Mouse (Mus musculus) neural tube, embryonic 15.5 days (tissue): ENCODE results near the gene Psme2b. TPM values are rescaled to one million over a fixed set of nuclear protein-coding genes. Genes with fewer than 3 reads are reported as not detected.
"Not testable (repeated sequence)": the region's sequence is repeated elsewhere in the genome, so short reads cannot be mapped to it uniquely, and the experiment has no call there.

ENCODE experiments used
- ATAC-seq: fragments of 200-750 bp; cut with Nextera tagmentation; 2 replicates; pipeline ENCODE4 v1.8.0; 2017; ENCODE audit warnings: mild to moderate bottlenecking, moderate TSS enrichment, moderate library complexity; ENCODE audit not compliant: low FRiP score
- H3K27ac ChIP-seq: fragments of 300-500 bp; sonication (generic); replicated peaks from 2 replicates; pipeline ENCODE4 v1.5.1; 2015; ENCODE audit warnings: mild to moderate bottlenecking, inconsistent platforms
- H3K27me3 ChIP-seq: fragments of 300-500 bp; sonication (generic); replicated peaks from 2 replicates; pipeline ENCODE4 v1.6.1; 2015; ENCODE audit warnings: inconsistent platforms
- H3K36me3 ChIP-seq: fragments of 300-500 bp; sonication (generic); 2 replicates; pipeline ENCODE4 v1.6.1; 2015; ENCODE audit warnings: inconsistent platforms
- H3K4me1 ChIP-seq: fragments of 300-500 bp; sonication (generic); 2 replicates; pipeline ENCODE4 v1.6.1; 2015; ENCODE audit warnings: inconsistent platforms
- H3K4me2 ChIP-seq: fragments of 300-500 bp; sonication (generic); 2 replicates; pipeline ENCODE4 v1.6.1; 2015; ENCODE audit warnings: inconsistent platforms, mild to moderate bottlenecking, moderate library complexity
- H3K4me3 ChIP-seq: fragments of 300-500 bp; sonication (generic); replicated peaks from 2 replicates; pipeline ENCODE4 v1.5.1; 2015; ENCODE audit warnings: mild to moderate bottlenecking, inconsistent platforms
- H3K9ac ChIP-seq: fragments of 300-500 bp; sonication (generic); replicated peaks from 2 replicates; pipeline ENCODE4 v1.6.1; 2015; ENCODE audit warnings: mild to moderate bottlenecking, inconsistent platforms
- H3K9me3 ChIP-seq: fragments of 300-500 bp; sonication (generic); replicated peaks from 2 replicates; pipeline ENCODE4 v1.6.1; 2016; ENCODE audit warnings: inconsistent platforms
- WGBS: fragments of 180-500 bp; shearing (Covaris S2); methylation state at CpG from one replicate; pipeline ENCODE4 v1.1.7; 2015; ENCODE audit warnings: mixed read lengths; 5-methylcytosine and 5-hydroxymethylcytosine counted together
- polyA plus RNA-seq: library from polyadenylated mRNA; unstranded; fragments of >200 nt; fragmentation: Nextera tagmentation; extraction: Ambion mirVana; gene quantifications from 2 replicates; pipeline ENCODE4 v1.2.1, GENCODE M21; 2015

Psme2b gene
- 2.2 and 3.4 TPM in 2 replicates for polyA plus RNA-seq

GRCm38 (mm10) chr11:48946090-48946489 is at the start of gene Psme2b:
Gene Psme2b, minus strand, starts transcription at chr11:48946190.
- not testable (repeated sequence) for H3K27me3 ChIP-seq, H3K4me1 ChIP-seq, H3K9ac ChIP-seq, ATAC-seq, H3K9me3 ChIP-seq, H3K4me3 ChIP-seq, H3K27ac ChIP-seq, H3K36me3 ChIP-seq, H3K4me2 ChIP-seq
- 95% methylated on average over 6 of the region's 6 CpGs for WGBS

- not testable (repeated sequence) for H3K4me2 ChIP-seq, H3K36me3 ChIP-seq, ATAC-seq, H3K4me1 ChIP-seq, H3K4me3 ChIP-seq, H3K27ac ChIP-seq, H3K9ac ChIP-seq, H3K27me3 ChIP-seq, H3K9me3 ChIP-seq
- 73% methylated on average over 2 of the region's 2 CpGs for WGBS
These were observed 48.0 kb upstream of the Psme2b start, which contains the start of gene Tgtp1 for GRCm38 (mm10) chr11:48994018-48994417. Gene Tgtp1, minus strand, starts transcription at chr11:48994172.

GRCm38 (mm10) chr11:48993296-48993695 is 47.3 kb upstream of the Psme2b start:
- not testable (repeated sequence) for H3K36me3 ChIP-seq, H3K4me2 ChIP-seq, H3K4me3 ChIP-seq, H3K27me3 ChIP-seq, H3K9me3 ChIP-seq, H3K9ac ChIP-seq, ATAC-seq, H3K27ac ChIP-seq, H3K4me1 ChIP-seq
- WGBS: 55% methylated on average over 10 of the region's 10 CpGs

GRCm38 (mm10) chr11:48991740-48992520 is 45.9 kb upstream of the Psme2b start, which contains the start of gene Gm12185:
Gene Gm12185, minus strand, starts transcription at chr11:48992226.
- H3K27ac ChIP-seq, H3K27me3 ChIP-seq, H3K36me3 ChIP-seq, H3K9me3 ChIP-seq, H3K4me1 ChIP-seq, H3K9ac ChIP-seq, H3K4me3 ChIP-seq, ATAC-seq, H3K4me2 ChIP-seq: not testable (repeated sequence)
- WGBS: 75% methylated on average over 4 of the region's 4 CpGs

GRCm38 (mm10) chr11:48989981-48990380 is 44.0 kb upstream of the Psme2b start:
- 68% methylated on average over 2 of the region's 2 CpGs for WGBS
- H3K9me3 ChIP-seq: not testable (repeated sequence)

GRCm38 (mm10) chr11:48988219-48988618 is 42.2 kb upstream of the Psme2b start:
- H3K4me3 ChIP-seq, H3K4me2 ChIP-seq, ATAC-seq, H3K9ac ChIP-seq, H3K36me3 ChIP-seq, H3K4me1 ChIP-seq, H3K27ac ChIP-seq, H3K27me3 ChIP-seq, H3K9me3 ChIP-seq: not testable (repeated sequence)
- WGBS: 89% methylated on average over 2 of the region's 3 CpGs

More at GRCm38 (mm10) chr11:48989981-48990380, 44.0 kb upstream of the Psme2b start:
- H3K27ac ChIP-seq, H3K9ac ChIP-seq, ATAC-seq, H3K4me3 ChIP-seq, H3K4me1 ChIP-seq, H3K27me3 ChIP-seq, H3K4me2 ChIP-seq, H3K36me3 ChIP-seq: not testable (repeated sequence)

- H3K4me2 ChIP-seq, H3K36me3 ChIP-seq, H3K27me3 ChIP-seq, H3K9me3 ChIP-seq, H3K4me3 ChIP-seq, H3K27ac ChIP-seq, ATAC-seq, H3K9ac ChIP-seq, H3K4me1 ChIP-seq: not testable (repeated sequence)
- no CpG with 5 or more reads among the region's 3 CpGs for WGBS
These were observed 36.9 kb upstream of the Psme2b start for GRCm38 (mm10) chr11:48982848-48983247.

- H3K4me2 ChIP-seq, H3K4me3 ChIP-seq, H3K4me1 ChIP-seq, H3K9me3 ChIP-seq, H3K27me3 ChIP-seq, H3K9ac ChIP-seq, H3K36me3 ChIP-seq, H3K27ac ChIP-seq, ATAC-seq: not testable (repeated sequence)
- WGBS: no CpG with 5 or more reads among the region's 5 CpGs
These were observed 34.1 kb upstream of the Psme2b start for GRCm38 (mm10) chr11:48980052-48980451.

- not testable (repeated sequence) for ATAC-seq, H3K9ac ChIP-seq, H3K4me2 ChIP-seq, H3K9me3 ChIP-seq, H3K4me3 ChIP-seq, H3K4me1 ChIP-seq, H3K27ac ChIP-seq, H3K36me3 ChIP-seq, H3K27me3 ChIP-seq
- no CpG with 5 or more reads among the region's 3 CpGs for WGBS
These were observed 33.3 kb upstream of the Psme2b start, which contains the start of gene 9930111J21Rik1 for GRCm38 (mm10) chr11:48979251-48979650. Gene 9930111J21Rik1, minus strand, starts transcription at chr11:48979398.

- not testable (repeated sequence) for H3K27me3 ChIP-seq, ATAC-seq, H3K9ac ChIP-seq, H3K27ac ChIP-seq, H3K9me3 ChIP-seq, H3K4me3 ChIP-seq, H3K4me1 ChIP-seq, H3K4me2 ChIP-seq, H3K36me3 ChIP-seq
- WGBS: no CpG with 5 or more reads among the region's 1 CpGs
These were observed 32.4 kb upstream of the Psme2b start, which contains the start of gene Olfr56 for GRCm38 (mm10) chr11:48978240-48978939. Gene Olfr56, plus strand, starts transcription at chr11:48978889.

- not testable (repeated sequence) for H3K27me3 ChIP-seq, H3K4me3 ChIP-seq, H3K9me3 ChIP-seq, H3K4me2 ChIP-seq, H3K9ac ChIP-seq, ATAC-seq, H3K27ac ChIP-seq, H3K4me1 ChIP-seq, H3K36me3 ChIP-seq
- WGBS: no CpG with 5 or more reads among the region's 1 CpGs
These were observed 28.7 kb upstream of the Psme2b start for GRCm38 (mm10) chr11:48974686-48975085.

GRCm38 (mm10) chr11:48939286-48939685 is 6.7 kb downstream of the Psme2b start:
- H3K9ac ChIP-seq, H3K27ac ChIP-seq, ATAC-seq, H3K4me2 ChIP-seq, H3K4me3 ChIP-seq, H3K9me3 ChIP-seq, H3K36me3 ChIP-seq, H3K4me1 ChIP-seq, H3K27me3 ChIP-seq: not testable (repeated sequence)
